Mouse (Mus musculus) heart, embryonic 11.5 days (tissue): ENCODE results near the gene Kcnc1. TPM values are rescaled to one million over a fixed set of nuclear protein-coding genes. Genes with fewer than 3 reads are reported as not detected.

Experiments used
- ATAC-seq: fragments of 200-750 bp; cut with Nextera tagmentation; replicated peaks from 2 replicates; pipeline ENCODE4 v1.8.0; 2017; ENCODE audit warnings: moderate library complexity; ENCODE audit not compliant: insufficient number of reproducible peaks, low FRiP score, low TSS enrichment
- H3K27ac ChIP-seq: fragments of 300-500 bp; sonication (generic); 2 replicates; pipeline ENCODE4 v1.5.1; 2014; ENCODE audit warnings: mild to moderate bottlenecking, low read depth, low read length
- H3K27me3 ChIP-seq: fragments of 300-500 bp; sonication (generic); 2 replicates; pipeline ENCODE4 v1.6.1; 2014; ENCODE audit warnings: mild to moderate bottlenecking, low read length, mixed read lengths; ENCODE audit not compliant: control insufficient read depth, insufficient read depth
- H3K36me3 ChIP-seq: fragments of 300-500 bp; sonication (generic); 2 replicates; pipeline ENCODE4 v1.6.1; 2014; ENCODE audit warnings: mild to moderate bottlenecking, low read length, moderate library complexity, mixed read lengths; ENCODE audit not compliant: control insufficient read depth, insufficient read depth
- H3K4me1 ChIP-seq: fragments of 300-500 bp; sonication (generic); 2 replicates; pipeline ENCODE4 v1.6.1; 2014; ENCODE audit warnings: low read length; ENCODE audit not compliant: control insufficient read depth, insufficient read depth
- H3K4me2 ChIP-seq: fragments of 300-500 bp; sonication (generic); 2 replicates; pipeline ENCODE4 v1.6.1; 2014; ENCODE audit warnings: mild to moderate bottlenecking, moderate library complexity
- H3K4me3 ChIP-seq: fragments of 300-500 bp; sonication (generic); 2 replicates; pipeline ENCODE4 v1.5.1; 2014; ENCODE audit warnings: low read depth, low read length
- H3K9ac ChIP-seq: fragments of 300-500 bp; sonication (generic); 2 replicates; pipeline ENCODE4 v1.6.1; 2014; ENCODE audit warnings: mild to moderate bottlenecking, low read depth, low read length, moderate library complexity
- H3K9me3 ChIP-seq: fragments of 300-500 bp; sonication (generic); replicated peaks from 2 replicates; pipeline ENCODE4 v1.6.1; 2016; ENCODE audit warnings: low read length; ENCODE audit not compliant: control insufficient read depth
- WGBS: fragments of 180-500 bp; shearing (Covaris S2); extraction: QIAGEN DNeasy Blood & Tissue Kit; methylation state at CpG from one replicate; pipeline ENCODE4 v1.1.7; 2014; ENCODE audit not compliant: insufficient replicate concordance; 5-methylcytosine and 5-hydroxymethylcytosine counted together
- polyA plus RNA-seq: library from polyadenylated mRNA; unstranded; fragments of >200 nt; fragmentation: Nextera tagmentation; extraction: Ambion mirVana; gene quantifications from 2 replicates; pipeline ENCODE4 v1.2.1, GENCODE M21; 2014

Gene Kcnc1
- polyA plus RNA-seq, 1 experiment from 2014 or later: 0.21 TPM

- Histone ChIP-seq H3K4me3 (no peak overlapping the region), H3K4me1 (no peaks in the 10 kb centered on the region), H3K9me3 (no peaks in the 10 kb centered on the region), H3K4me2 (no peak overlapping the region), H3K27me3 (peaks cover 3% of the 10 kb centered on the region), H3K36me3 (no peaks in the 10 kb centered on the region), H3K27ac (no peak overlapping the region), H3K9ac (no peak overlapping the region)
- WGBS: 40% methylated on average over 12 of the region's 12 CpGs
- ATAC-seq: no peak
Measured at GRCm38 (mm10) chr7:46409204-46409789, 13.0 kb downstream of the Kcnc1 start.

- H3K27ac ChIP-seq: no peak overlapping the region
- no peak overlapping the region for H3K9ac ChIP-seq
- H3K36me3 ChIP-seq: no peaks in the 10 kb centered on the region
- no peaks in the 10 kb centered on the region for H3K4me1 ChIP-seq
- WGBS: 75% methylated on average over 6 of the region's 6 CpGs
- no peak overlapping the region for H3K4me2 ChIP-seq
- H3K9me3 ChIP-seq: no peaks in the 10 kb centered on the region
- H3K27me3 ChIP-seq: peaks cover 3% of the 10 kb centered on the region
- no peak for ATAC-seq
- no peak overlapping the region for H3K4me3 ChIP-seq
Measured at GRCm38 (mm10) chr7:46410727-46411126, 14.4 kb downstream of the Kcnc1 start.

GRCm38 (mm10) chr7:46412823-46413222 is 16.5 kb downstream of the Kcnc1 start:
- ATAC-seq: no peak
- H3K4me2 ChIP-seq: no peak overlapping the region
- no peaks in the 10 kb centered on the region for H3K9me3 ChIP-seq
- no peak overlapping the region for H3K27ac ChIP-seq
- no peaks in the 10 kb centered on the region for H3K4me1 ChIP-seq
- peaks cover 3% of the 10 kb centered on the region; the same call in 1 of the 2 replicates for H3K27me3 ChIP-seq
- no peaks in the 10 kb centered on the region for H3K36me3 ChIP-seq
- 61% methylated on average over 5 of the region's 5 CpGs for WGBS
- no peak overlapping the region for H3K9ac ChIP-seq
- H3K4me3 ChIP-seq: no peak overlapping the region

- no peak overlapping the region for H3K4me3 ChIP-seq
- peaks cover 3% of the 10 kb centered on the region; the same call in 1 of the 2 replicates for H3K27me3 ChIP-seq
- H3K36me3 ChIP-seq: no peaks in the 10 kb centered on the region
- 60% methylated on average over 6 of the region's 6 CpGs for WGBS
- no peak overlapping the region for H3K27ac ChIP-seq
- no peak overlapping the region for H3K9ac ChIP-seq
- no peak for ATAC-seq
- H3K4me1 ChIP-seq: no peaks in the 10 kb centered on the region
- no peak overlapping the region for H3K4me2 ChIP-seq
- no peaks in the 10 kb centered on the region for H3K9me3 ChIP-seq
Measured at GRCm38 (mm10) chr7:46413959-46414725, 17.8 kb downstream of the Kcnc1 start.

GRCm38 (mm10) chr7:46415818-46416425 is 19.6 kb downstream of the Kcnc1 start:
- 70% methylated on average over 14 of the region's 14 CpGs for WGBS

GRCm38 (mm10) chr7:46417467-46417866 is 21.2 kb downstream of the Kcnc1 start:
- Histone ChIP-seq H3K9me3 (no peaks in the 10 kb centered on the region), H3K4me1 (no peaks in the 10 kb centered on the region), H3K27me3 (peaks cover 8% of the 10 kb centered on the region), H3K36me3 (no peaks in the 10 kb centered on the region), H3K9ac (no peak overlapping the region), H3K27ac (no peak overlapping the region), H3K4me2 (no peak overlapping the region), H3K4me3 (no peak overlapping the region)
- 45% methylated on average over 7 of the region's 7 CpGs for WGBS
- ATAC-seq: no peak

More at GRCm38 (mm10) chr7:46415818-46416425, 19.6 kb downstream of the Kcnc1 start:
- Histone ChIP-seq H3K4me2 (no peak overlapping the region), H3K27ac (no peak overlapping the region), H3K9ac (no peak overlapping the region), H3K36me3 (no peaks in the 10 kb centered on the region), H3K27me3 (peaks cover 5% of the 10 kb centered on the region), H3K4me3 (no peak overlapping the region), H3K9me3 (no peaks in the 10 kb centered on the region), H3K4me1 (no peaks in the 10 kb centered on the region)
- ATAC-seq: no peak

GRCm38 (mm10) chr7:46418102-46418622 is 21.9 kb downstream of the Kcnc1 start:
- H3K4me1 ChIP-seq: no peaks in the 10 kb centered on the region
- H3K9me3 ChIP-seq: no peaks in the 10 kb centered on the region
- no peak overlapping the region for H3K4me2 ChIP-seq
- no peaks in the 10 kb centered on the region for H3K36me3 ChIP-seq
- H3K27me3 ChIP-seq: peaks cover 8% of the 10 kb centered on the region
- H3K9ac ChIP-seq: no peak overlapping the region
- WGBS: 60% methylated on average over 16 of the region's 16 CpGs
- H3K4me3 ChIP-seq: no peak overlapping the region
- ATAC-seq: no peak
- no peak overlapping the region for H3K27ac ChIP-seq

GRCm38 (mm10) chr7:46421535-46421934 is 25.2 kb downstream of the Kcnc1 start:
- H3K27ac ChIP-seq: no peak overlapping the region
- WGBS: 42% methylated on average over 5 of the region's 5 CpGs
- no peak overlapping the region for H3K4me3 ChIP-seq
- H3K27me3 ChIP-seq: peaks cover 5% of the 10 kb centered on the region; the same call in 1 of the 2 replicates
- no peak overlapping the region for H3K4me2 ChIP-seq
- H3K4me1 ChIP-seq: no peaks in the 10 kb centered on the region
- no peak overlapping the region for H3K9ac ChIP-seq
- H3K9me3 ChIP-seq: no peaks in the 10 kb centered on the region
- no peak for ATAC-seq
- no peaks in the 10 kb centered on the region for H3K36me3 ChIP-seq
